Mouse (Mus musculus) forebrain, embryonic 15.5 days (tissue): ENCODE data around the gene Tmem108. TPM values are rescaled to one million over a fixed set of nuclear protein-coding genes. Genes with fewer than 3 reads are reported as not detected.

Experiments
- ATAC-seq: fragments of 200-750 bp; cut with Nextera tagmentation; replicated peaks from 2 replicates; pipeline ENCODE4 v1.8.0; 2017; ENCODE audit warnings: mild to moderate bottlenecking, moderate TSS enrichment, moderate library complexity
- H3K27ac ChIP-seq: fragments of 300-500 bp; sonication (generic); replicated peaks from 2 replicates; pipeline ENCODE4 v1.5.1; 2015; ENCODE audit warnings: mild to moderate bottlenecking, inconsistent platforms
- H3K27me3 ChIP-seq: fragments of 300-500 bp; sonication (generic); 2 replicates; pipeline ENCODE4 v1.6.1; 2015; ENCODE audit warnings: inconsistent platforms
- H3K36me3 ChIP-seq: fragments of 300-500 bp; sonication (generic); 2 replicates; pipeline ENCODE4 v1.6.1; 2015; ENCODE audit warnings: mild to moderate bottlenecking, inconsistent platforms
- H3K4me1 ChIP-seq: fragments of 300-500 bp; sonication (generic); 2 replicates; pipeline ENCODE4 v1.6.1; 2015; ENCODE audit warnings: inconsistent platforms
- H3K4me2 ChIP-seq: fragments of 300-500 bp; sonication (generic); replicated peaks from 2 replicates; pipeline ENCODE4 v1.6.1; 2015; ENCODE audit warnings: mild to moderate bottlenecking, inconsistent platforms
- H3K4me3 ChIP-seq: fragments of 300-500 bp; sonication (generic); 2 replicates; pipeline ENCODE4 v1.5.1; 2015; ENCODE audit warnings: mild to moderate bottlenecking, inconsistent platforms
- H3K9ac ChIP-seq: fragments of 300-500 bp; sonication (generic); replicated peaks from 2 replicates; pipeline ENCODE4 v1.6.1; 2015; ENCODE audit warnings: mild to moderate bottlenecking, inconsistent platforms
- H3K9me3 ChIP-seq: fragments of 300-500 bp; sonication (generic); 2 replicates; pipeline ENCODE4 v1.6.1; 2016; ENCODE audit warnings: inconsistent platforms
- WGBS: fragments of 180-500 bp; shearing (Covaris S2); methylation state at CpG from one replicate; pipeline ENCODE4 v1.1.7; 2015; ENCODE audit warnings: mixed read lengths; 5-methylcytosine and 5-hydroxymethylcytosine counted together
- polyA plus RNA-seq: library from polyadenylated mRNA; unstranded; fragments of >200 nt; fragmentation: Nextera tagmentation; extraction: Ambion mirVana; gene quantifications from 2 replicates; pipeline ENCODE4 v1.2.1, GENCODE M21; 2015

Gene Tmem108
- polyA plus RNA-seq, 1 experiment from 2014 or later = 78.0 TPM

- Histone ChIP-seq H3K4me2 (no peak overlapping the region), H3K9ac (no peak overlapping the region), H3K36me3 (no peaks in the 10 kb centered on the region), H3K4me1 (peaks cover 20% of the 10 kb centered on the region), H3K9me3 (no peaks in the 10 kb centered on the region), H3K27me3 (no peaks in the 10 kb centered on the region), H3K4me3 (no peak overlapping the region), H3K27ac (no peak overlapping the region)
- WGBS = 87% methylated on average over 5 of the region's 5 CpGs
- no peak for ATAC-seq
Observed at GRCm38 (mm10) chr9:103577181-103577580, 184.5 kb downstream of the Tmem108 start.

- no peak for ATAC-seq
- Histone ChIP-seq H3K27me3 (no peaks in the 10 kb centered on the region), H3K4me2 (no peak overlapping the region), H3K4me1 (peaks cover 20% of the 10 kb centered on the region), H3K9me3 (no peaks in the 10 kb centered on the region), H3K27ac (no peak overlapping the region), H3K4me3 (no peak overlapping the region), H3K36me3 (no peaks in the 10 kb centered on the region), H3K9ac (no peak overlapping the region)
- 92% methylated on average over 5 of the region's 5 CpGs for WGBS
Observed at GRCm38 (mm10) chr9:103575901-103576300, 185.7 kb downstream of the Tmem108 start.

- Histone ChIP-seq H3K4me1 (peaks cover 19% of the 10 kb centered on the region), H3K27me3 (no peaks in the 10 kb centered on the region), H3K9me3 (no peaks in the 10 kb centered on the region), H3K4me3 (no peak overlapping the region), H3K4me2 (no peak overlapping the region), H3K9ac (no peak overlapping the region), H3K36me3 (no peaks in the 10 kb centered on the region), H3K27ac (peak overlapping the region; percentile 44)
- ATAC-seq = 0 out of 2 replicates have a peak, but pooled peaks have one; percentile 27
- WGBS = under 1% methylated on average over 5 of the region's 5 CpGs
Observed at GRCm38 (mm10) chr9:103573994-103574750, 187.5 kb downstream of the Tmem108 start.

GRCm38 (mm10) chr9:103570158-103570741 is 191.4 kb downstream of the Tmem108 start:
- Histone ChIP-seq H3K36me3 (no peaks in the 10 kb centered on the region), H3K4me1 (peaks cover 18% of the 10 kb centered on the region), H3K4me3 (no peak overlapping the region), H3K9me3 (no peaks in the 10 kb centered on the region), H3K9ac (no peak overlapping the region), H3K27me3 (no peaks in the 10 kb centered on the region), H3K27ac (no peak overlapping the region), H3K4me2 (no peak overlapping the region)
- WGBS = 44% methylated on average over 14 of the region's 14 CpGs
- no peak for ATAC-seq

GRCm38 (mm10) chr9:103568983-103569382 is 192.7 kb downstream of the Tmem108 start:
- no peak overlapping the region for H3K9ac ChIP-seq
- H3K4me2 ChIP-seq = no peak overlapping the region
- H3K27me3 ChIP-seq = no peaks in the 10 kb centered on the region
- peaks cover 13% of the 10 kb centered on the region for H3K4me1 ChIP-seq
- 89% methylated on average over 9 of the region's 9 CpGs for WGBS
- no peaks in the 10 kb centered on the region for H3K9me3 ChIP-seq
- H3K27ac ChIP-seq = no peak overlapping the region
- no peak overlapping the region for H3K4me3 ChIP-seq
- no peaks in the 10 kb centered on the region for H3K36me3 ChIP-seq
- no peak for ATAC-seq

GRCm38 (mm10) chr9:103565186-103565585 is 196.5 kb downstream of the Tmem108 start:
- H3K9me3 ChIP-seq = no peaks in the 10 kb centered on the region
- H3K27ac ChIP-seq = 0 out of 2 replicates have a peak overlapping the region, but pooled peaks have one; percentile 17
- H3K4me3 ChIP-seq = no peak overlapping the region
- H3K4me2 ChIP-seq = no peak overlapping the region
- peaks cover 15% of the 10 kb centered on the region for H3K4me1 ChIP-seq
- H3K27me3 ChIP-seq = no peaks in the 10 kb centered on the region
- 92% methylated on average over 9 of the region's 9 CpGs for WGBS
- no peak for ATAC-seq
- H3K9ac ChIP-seq = no peak overlapping the region
- H3K36me3 ChIP-seq = no peaks in the 10 kb centered on the region

- Histone ChIP-seq H3K27ac (peak overlapping the region; percentile 25; the same call in 1 of the 2 replicates), H3K9ac (no peak overlapping the region)
Observed at GRCm38 (mm10) chr9:103563864-103564610, 197.6 kb downstream of the Tmem108 start.

GRCm38 (mm10) chr9:103562063-103562462 is 199.6 kb downstream of the Tmem108 start:
- no peak overlapping the region for H3K27ac ChIP-seq
- no peak for ATAC-seq
- no peak overlapping the region for H3K4me2 ChIP-seq
- WGBS = 91% methylated on average over 1 of the region's 1 CpGs
- no peaks in the 10 kb centered on the region for H3K27me3 ChIP-seq
- H3K36me3 ChIP-seq = no peaks in the 10 kb centered on the region
- H3K9me3 ChIP-seq = no peaks in the 10 kb centered on the region
- no peak overlapping the region for H3K9ac ChIP-seq
- H3K4me1 ChIP-seq = peaks cover 42% of the 10 kb centered on the region
- H3K4me3 ChIP-seq = no peak overlapping the region

More at GRCm38 (mm10) chr9:103563864-103564610, 197.6 kb downstream of the Tmem108 start:
- Histone ChIP-seq H3K36me3 (no peaks in the 10 kb centered on the region), H3K27me3 (no peaks in the 10 kb centered on the region), H3K9me3 (no peaks in the 10 kb centered on the region), H3K4me3 (no peak overlapping the region), H3K4me2 (no peak overlapping the region), H3K4me1 (peaks cover 25% of the 10 kb centered on the region)
- 27% methylated on average over 10 of the region's 10 CpGs for WGBS
- ATAC-seq = no peak

- Histone ChIP-seq H3K4me1 (peaks cover 56% of the 10 kb centered on the region), H3K9ac (no peak overlapping the region), H3K36me3 (no peaks in the 10 kb centered on the region), H3K4me3 (no peak overlapping the region), H3K27me3 (no peaks in the 10 kb centered on the region), H3K27ac (peak overlapping the region; percentile 86), H3K4me2 (no peak overlapping the region), H3K9me3 (no peaks in the 10 kb centered on the region)
- peak; percentile 81 for ATAC-seq
- WGBS = 16% methylated on average over 6 of the region's 6 CpGs
Observed at GRCm38 (mm10) chr9:103558741-103559140, 202.9 kb downstream of the Tmem108 start.

GRCm38 (mm10) chr9:103558240-103558639 is 203.4 kb downstream of the Tmem108 start:
- no peak overlapping the region for H3K4me3 ChIP-seq
- no peaks in the 10 kb centered on the region for H3K36me3 ChIP-seq
- H3K9ac ChIP-seq = no peak overlapping the region
- H3K4me2 ChIP-seq = no peak overlapping the region
- H3K9me3 ChIP-seq = no peaks in the 10 kb centered on the region
- no peaks in the 10 kb centered on the region for H3K27me3 ChIP-seq
- ATAC-seq = peak; percentile 56
- peak overlapping the region; percentile 86 for H3K27ac ChIP-seq
- peaks cover 56% of the 10 kb centered on the region for H3K4me1 ChIP-seq
- WGBS = 45% methylated on average over 7 of the region's 7 CpGs

GRCm38 (mm10) chr9:103557085-103557484 is 204.6 kb downstream of the Tmem108 start:
- H3K9me3 ChIP-seq = no peaks in the 10 kb centered on the region
- 91% methylated on average over 15 of the region's 15 CpGs for WGBS
- H3K4me3 ChIP-seq = no peak overlapping the region
- peaks cover 66% of the 10 kb centered on the region for H3K4me1 ChIP-seq
- no peak overlapping the region for H3K4me2 ChIP-seq
- no peaks in the 10 kb centered on the region for H3K36me3 ChIP-seq
- no peaks in the 10 kb centered on the region for H3K27me3 ChIP-seq
- peak overlapping the region; percentile 46 for H3K27ac ChIP-seq
- ATAC-seq = no peak
- no peak overlapping the region for H3K9ac ChIP-seq

GRCm38 (mm10) chr9:103555334-103555733 is 206.3 kb downstream of the Tmem108 start:
- H3K4me2 ChIP-seq = no peak overlapping the region
- H3K4me3 ChIP-seq = no peak overlapping the region
- no peaks in the 10 kb centered on the region for H3K27me3 ChIP-seq
- H3K4me1 ChIP-seq = peaks cover 77% of the 10 kb centered on the region
- no peak overlapping the region for H3K9ac ChIP-seq
- WGBS = 28% methylated on average over 6 of the region's 6 CpGs
- H3K9me3 ChIP-seq = no peaks in the 10 kb centered on the region
- no peaks in the 10 kb centered on the region for H3K36me3 ChIP-seq
- ATAC-seq = no peak
- H3K27ac ChIP-seq = peak overlapping the region; percentile 24
